Mouse (Mus musculus): ENCODE measurements around the gene Rad51b.

DNA sequence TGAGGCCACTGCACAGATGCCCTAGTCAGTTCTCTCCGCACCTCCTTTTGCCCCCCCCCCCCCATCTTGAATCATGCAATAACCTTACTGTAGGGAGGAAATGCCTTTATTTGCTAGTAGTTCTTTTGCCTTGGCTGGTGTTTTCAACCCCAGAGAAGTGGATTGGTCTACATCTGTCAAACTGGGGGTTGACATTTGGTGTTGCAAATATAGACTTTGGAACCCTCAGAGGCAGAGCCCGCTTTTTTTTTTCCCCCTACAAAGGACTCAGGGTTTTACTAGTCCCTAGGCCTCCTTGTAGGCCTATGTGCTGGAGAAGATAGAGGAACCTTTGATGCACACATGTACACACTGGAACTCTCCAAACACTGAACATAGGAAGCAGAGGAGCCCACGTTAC, 501.4 kb downstream of the Rad51b start:
- no peak for TF ChIP-seq CTCF (IDR thresholded peaks at IDR 0.05; ENCODE audit: low read depth, low read length)
- no peak for TF ChIP-seq GATA1 (IDR thresholded peaks at IDR 0.05; ENCODE audit: borderline replicate concordance, low read length)
- no peak for TF ChIP-seq TAL1 (conservative IDR thresholded peaks at IDR 0.05; ENCODE audit: low read depth, low read length)
- TF ChIP-seq POLR2AphosphoS5 (IDR thresholded peaks at IDR 0.05; ENCODE audit: insufficient replicate concordance, low read depth, low read length) = no peak
